Mouse (Mus musculus): Measurements from ENCODE around the gene Nt5e.

The Nt5e gene

DNA sequence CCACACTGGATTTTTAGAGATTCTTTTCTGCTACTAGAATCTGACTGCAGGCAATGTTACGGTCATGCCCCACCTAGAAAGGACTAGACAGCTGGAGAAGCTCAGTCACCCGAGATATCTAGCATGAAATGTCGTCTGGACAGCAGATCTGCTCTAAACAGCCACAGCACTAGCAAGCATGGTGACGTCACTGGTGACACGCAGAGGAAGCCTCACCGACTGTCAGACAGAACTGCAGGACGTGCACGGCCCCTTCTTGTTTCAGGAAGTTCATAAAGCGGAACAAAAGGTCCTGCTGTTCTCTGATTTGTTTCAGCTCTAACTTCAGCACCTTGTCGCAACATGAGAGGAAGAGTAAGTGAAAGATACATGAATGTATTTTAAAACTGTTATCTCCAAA, 77.1 kb downstream of the Nt5e start:
- TF ChIP-seq GATA4 (IDR thresholded peaks at IDR 0.05; ENCODE audit: insufficient replicate concordance, low read length), result no peak

DNA sequence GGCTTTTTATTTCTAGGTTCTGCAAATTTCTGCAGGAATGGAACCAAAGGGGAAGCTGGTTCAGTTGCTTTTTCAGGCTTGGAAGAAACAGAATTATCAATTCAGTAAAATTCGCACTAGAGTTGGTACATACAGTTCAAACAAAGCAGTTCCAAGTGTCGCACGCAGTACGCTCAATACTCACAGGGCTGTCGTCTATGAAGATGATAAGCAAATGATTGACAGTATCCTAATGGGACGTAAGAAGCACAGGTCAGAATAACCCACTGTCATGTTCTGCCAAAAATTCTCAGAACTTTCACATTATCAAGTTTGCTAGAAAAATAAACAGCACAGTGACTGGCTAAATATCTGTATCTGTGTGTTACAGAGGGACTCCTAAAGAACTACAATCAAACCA, 77.5 kb downstream of the Nt5e start:
- no peak for TF ChIP-seq GATA4 (IDR thresholded peaks at IDR 0.05; ENCODE audit: insufficient replicate concordance, low read length)

DNA sequence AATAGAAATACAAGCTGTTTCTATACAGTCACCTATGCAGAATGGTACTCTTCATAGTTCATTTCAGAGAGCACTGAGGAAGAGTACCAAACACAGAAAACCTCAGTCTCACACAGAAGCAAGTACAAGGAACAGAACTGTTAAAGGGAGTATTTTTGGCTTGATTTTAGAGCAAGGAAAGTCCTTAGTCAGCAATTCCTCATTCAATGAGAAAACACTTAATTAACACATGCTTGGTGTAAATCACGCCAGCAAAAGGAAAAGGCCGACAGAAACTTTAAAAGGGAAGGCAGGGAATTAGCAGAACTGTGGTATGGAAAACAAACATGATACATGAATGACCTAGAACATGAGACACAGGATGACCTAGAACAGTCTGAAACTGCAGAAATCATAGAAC, 83.0 kb downstream of the Nt5e start:
- no peak for TF ChIP-seq GATA4 (IDR thresholded peaks at IDR 0.05; ENCODE audit: insufficient replicate concordance, low read length)

DNA sequence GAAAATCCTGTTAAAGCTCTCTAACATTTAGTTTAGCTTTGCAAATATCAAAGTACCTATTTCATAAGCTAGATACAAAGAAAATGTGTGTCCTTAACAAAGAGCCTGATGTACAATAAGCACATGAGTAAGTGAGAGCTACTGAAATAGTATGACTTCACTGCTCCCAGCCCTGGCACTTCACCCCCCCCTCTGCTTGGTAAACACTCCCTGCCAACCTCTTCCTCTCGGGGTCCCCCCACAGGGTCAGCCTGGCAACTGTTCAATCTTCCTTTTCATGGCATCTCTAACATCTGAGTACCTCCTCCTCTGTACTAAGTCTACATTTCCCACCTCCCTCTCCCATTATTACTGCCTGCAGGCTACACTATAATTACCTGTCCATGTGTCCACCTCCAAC, 89.8 kb downstream of the Nt5e start:
- TF ChIP-seq GATA4 (IDR thresholded peaks at IDR 0.05; ENCODE audit: insufficient replicate concordance, low read length), result no peak
